22 mouse cellular contexts compared by ENCODE assay signal in genomic region chr11:11957211-11958060, GRCm38 (mm10). TPM values are rescaled to one million over a fixed set of nuclear protein-coding genes. Genes with fewer than 3 reads are reported as not detected.
DNase-seq lines count a peak whose midpoint lies in the region; ATAC-seq and TF ChIP-seq lines count a peak whose summit lies in the region.
"Had no signal": no experiment of that assay in that cellular context is flagged by ENCODE, and none has a peak within 500 bp of the region (broad histone marks: within the 10 kb centered on the region; RNA-seq: fewer than 3 reads in every experiment).

No protein-coding gene starts in this region.

- no peak for DNase-seq in gastrocnemius, adult 2 months
- no peak for DNase-seq in gastrocnemius, adult 8-10 months (ENCODE audit: low spot score in 2 of 2)
- DNase-seq in heart, postnatal 36 days, result no peak
- no peak for DNase-seq in lung, postnatal 36 days
- no peak for DNase-seq in stomach, postnatal 0 days (ENCODE audit: low spot score)
- no peak for DNase-seq in retina, postnatal 1 day
- DNase-seq: adrenal gland, adult 8-10 months; cerebellum, adult 9-10 months; thymus, adult 2 months had no signal

- peak overlapping the region; percentile 38; the same call in 1 of the 2 replicates for H3K4me2 ChIP-seq in heart, embryonic 14.5 days (ENCODE audit: low read length)
- H3K4me2 ChIP-seq in lung, embryonic 16.5 days (ENCODE audit: low read depth, low read length), result no peak overlapping the region
- no peak overlapping the region for H3K4me2 ChIP-seq in stomach, postnatal 0 days (replicated peaks; ENCODE audit: low read depth)
- H3K4me2 ChIP-seq: forebrain, embryonic 15.5 days; hindbrain, embryonic 13.5 days; kidney, embryonic 15.5 days; limb, embryonic 13.5 days; liver, embryonic 15.5 days; midbrain, embryonic 13.5 days; neural tube, embryonic 13.5 days had no signal

- H3K9me3 ChIP-seq in heart, embryonic 14.5 days (ENCODE audit: control insufficient read depth, low read length), result no peaks in the 10 kb centered on the region
- H3K9me3 ChIP-seq in lung, embryonic 16.5 days (ENCODE audit: control insufficient read depth, low read length), result no peaks in the 10 kb centered on the region
- H3K9me3 ChIP-seq in stomach, postnatal 0 days (ENCODE audit: control insufficient read depth, low read length), result no peaks in the 10 kb centered on the region
- H3K9me3 ChIP-seq: forebrain, embryonic 15.5 days; hindbrain, embryonic 13.5 days; kidney, embryonic 15.5 days; limb, embryonic 13.5 days; liver, embryonic 15.5 days; midbrain, embryonic 13.5 days; neural tube, embryonic 13.5 days had no signal

- TF ChIP-seq CTCF in gastrocnemius, adult 2 months (IDR thresholded peaks at IDR 0.05), result no peak
- no peak for TF ChIP-seq CTCF in stomach, postnatal 0 days (IDR thresholded peaks at IDR 0.05; ENCODE audit: low read depth)

- peak overlapping the region; percentile 67 for H3K27ac ChIP-seq in gastrocnemius, adult 2 months
- H3K27ac ChIP-seq in heart, embryonic 14.5 days (replicated peaks in 1 of 2; ENCODE audit: control insufficient read depth in 1 of 2, insufficient read depth in 1 of 2, low read depth in 2 of 2, low read length in 2 of 2), result peak overlapping the region; percentile 97 to 98
- H3K27ac ChIP-seq in lung, embryonic 16.5 days (ENCODE audit: low read length), result peak overlapping the region; percentile 78
- H3K27ac ChIP-seq in stomach, postnatal 0 days (replicated peaks), result 0 out of 2 replicates have a peak overlapping the region, but pooled peaks have one; percentile 2
- H3K27ac ChIP-seq: forebrain, embryonic 15.5 days; hindbrain, embryonic 13.5 days; kidney, embryonic 15.5 days; liver, embryonic 15.5 days; midbrain, embryonic 13.5 days; neural tube, embryonic 13.5 days had no signal

- H3K27me3 ChIP-seq in heart, embryonic 14.5 days (ENCODE audit: control insufficient read depth, insufficient read depth, low read length), result no peaks in the 10 kb centered on the region
- no peaks in the 10 kb centered on the region for H3K27me3 ChIP-seq in lung, embryonic 16.5 days (ENCODE audit: control insufficient read depth, insufficient read depth, low read depth, low read length)
- no peaks in the 10 kb centered on the region for H3K27me3 ChIP-seq in stomach, postnatal 0 days (ENCODE audit: control insufficient read depth, insufficient read depth, low read length)
- H3K27me3 ChIP-seq: forebrain, embryonic 15.5 days; hindbrain, embryonic 13.5 days; kidney, embryonic 15.5 days; limb, embryonic 13.5 days; liver, embryonic 15.5 days; midbrain, embryonic 13.5 days; neural tube, embryonic 13.5 days; Patski had no signal

- H3K9ac ChIP-seq in heart, embryonic 14.5 days (ENCODE audit: low read length), result peak overlapping the region; percentile 60
- H3K9ac ChIP-seq in lung, embryonic 16.5 days (ENCODE audit: low read length), result no peak overlapping the region
- H3K9ac ChIP-seq in stomach, postnatal 0 days (ENCODE audit: low read length), result no peak overlapping the region
- H3K9ac ChIP-seq: forebrain, embryonic 15.5 days; hindbrain, embryonic 13.5 days; kidney, embryonic 15.5 days; limb, embryonic 13.5 days; liver, embryonic 15.5 days; midbrain, embryonic 13.5 days; neural tube, embryonic 13.5 days had no signal

- no peak for TF ChIP-seq EP300 in stomach, postnatal 0 days (optimal IDR thresholded peaks at IDR 0.05)

- no peak overlapping the region for H3K4me3 ChIP-seq in gastrocnemius, adult 2 months
- no peak overlapping the region for H3K4me3 ChIP-seq in heart, embryonic 14.5 days (ENCODE audit: control insufficient read depth in 1 of 2, insufficient read depth in 1 of 2, low read depth in 1 of 2, low read length in 2 of 2)
- H3K4me3 ChIP-seq in lung, embryonic 16.5 days (ENCODE audit: low read length), result no peak overlapping the region
- no peak overlapping the region for H3K4me3 ChIP-seq in stomach, postnatal 0 days (ENCODE audit: low read depth, low read length)
- H3K4me3 ChIP-seq: forebrain, embryonic 15.5 days; hindbrain, embryonic 13.5 days; kidney, embryonic 15.5 days; limb, embryonic 13.5 days; liver, embryonic 15.5 days; midbrain, embryonic 13.5 days; neural tube, embryonic 13.5 days had no signal

- WGBS in heart, embryonic 14.5 days, result 31% methylated on average over 5 of the region's 5 CpGs
- 52% methylated on average over 5 of the region's 5 CpGs for WGBS in lung, embryonic 16.5 days
- WGBS in stomach, postnatal 0 days, result 69% methylated on average over 5 of the region's 5 CpGs

- intact Hi-C loops in gastrocnemius, adult 2 months (cut with DNase I), result no loop called here
- intact Hi-C loops in heart, postnatal 36 days (cut with DNase I), result no loop called here

- H3K36me3 ChIP-seq in heart, embryonic 14.5 days (ENCODE audit: control insufficient read depth, insufficient read depth, low read length), result peaks cover 58% of the 10 kb centered on the region
- peaks cover 3% of the 10 kb centered on the region; the same call in 1 of the 2 replicates for H3K36me3 ChIP-seq in lung, embryonic 16.5 days (ENCODE audit: control insufficient read depth, insufficient read depth, low read length)
- H3K36me3 ChIP-seq in stomach, postnatal 0 days (ENCODE audit: control insufficient read depth, insufficient read depth, low read length), result no peaks in the 10 kb centered on the region
- H3K36me3 ChIP-seq: forebrain, embryonic 15.5 days; hindbrain, embryonic 13.5 days; midbrain, embryonic 13.5 days had no signal

- peaks cover 44 to 88% of the 10 kb centered on the region in 2 experiments for H3K4me1 ChIP-seq in heart, embryonic 14.5 days (ENCODE audit: control insufficient read depth in 2 of 2, insufficient read depth in 2 of 2, low read length in 2 of 2)
- peaks cover 66% of the 10 kb centered on the region for H3K4me1 ChIP-seq in lung, embryonic 16.5 days (replicated peaks; ENCODE audit: control insufficient read depth, insufficient read depth, low read length)
- H3K4me1 ChIP-seq in stomach, postnatal 0 days (replicated peaks; ENCODE audit: control insufficient read depth, insufficient read depth), result peaks cover 5% of the 10 kb centered on the region
- H3K4me1 ChIP-seq: forebrain, embryonic 15.5 days had no signal

- peak; percentile 32; the same call in 1 of the 2 replicates for ATAC-seq in heart, embryonic 14.5 days (ENCODE audit: insufficient number of reproducible peaks, insufficient read depth, low FRiP score, low read depth)
- ATAC-seq in lung, embryonic 16.5 days (ENCODE audit: low read depth), result peak; percentile 38
- ATAC-seq in stomach, postnatal 0 days (ENCODE audit: low FRiP score, low TSS enrichment), result no peak
- ATAC-seq: forebrain, embryonic 15.5 days; inflammation-experienced regulatory T-cells, adult 6 months; midbrain, embryonic 13.5 days; Patski had no signal

RNA-seq across cellular contexts. Expression of gene Ddc, which starts 59.5 kb away (rescaled TPM):
- under 1 TPM; 0.61 to 0.81 TPM for total RNA-seq in gastrocnemius, adult 2 months (2021)
- under 1 TPM; 0.40 to 0.85 (median 0.70) TPM for total RNA-seq in gastrocnemius, adult 8-10 months (2022)
- polyA plus RNA-seq in heart, embryonic 14.5 days (2014; fragmentation: Nextera tagmentation; extraction: Ambion mirVana), result 114 and 117 TPM in 2 replicates
- 1 to 10 TPM; 2.1 to 2.4 TPM for total RNA-seq in heart, postnatal 36 days (2021)
- polyA plus RNA-seq in lung, embryonic 16.5 days (2015; fragmentation: Nextera tagmentation; extraction: Ambion mirVana), result 15.9 and 17.7 TPM in 2 replicates
- 24.0 and 24.1 TPM in 2 replicates for polyA plus RNA-seq in stomach, postnatal 0 days (2015; fragmentation: Nextera tagmentation; extraction: Ambion mirVana)
- total RNA-seq: common myeloid progenitor, adult 5-6 weeks; megakaryocyte progenitor cell, adult 5-6 weeks had no signal

Comparison
In these comparisons a context has a peak if more than half of its experiments do, and no peak if none do; other contexts are left out.
1. H3K27ac ChIP-seq: peak in every context shown above with its lines; median percentile 98 in heart, embryonic 14.5 days; 78 in lung, embryonic 16.5 days; 67 in gastrocnemius, adult 2 months; 2 in stomach, postnatal 0 days.